Mouse (Mus musculus) spleen, adult 2 months (tissue): ENCODE data around the gene Enpp1.
A peak's percentile ranks its signal among the peaks of the same experiment; 100 is the strongest.

Source experiments
- CTCF ChIP-seq: fragments of 200-500 bp; IDR thresholded peaks from 2 replicates; pipeline ENCODE4 v1.5.1; 2011; ENCODE audit warnings: mild to moderate bottlenecking, inconsistent platforms; ENCODE audit not compliant: insufficient read depth, insufficient read length, insufficient replicate concordance; ENCODE audit errors: extremely low read depth
- POLR2A ChIP-seq: fragments of 200-500 bp; IDR thresholded peaks from 2 replicates; pipeline ENCODE4 v1.6.1; 2011; ENCODE audit warnings: low read depth, low read length, inconsistent platforms

- TF ChIP-seq CTCF: peak; percentile 83; the same call in 1 of the 2 replicates
- TF ChIP-seq POLR2A: no peak
Measured at GRCm38 (mm10) chr10:24625060-24625701, 86.8 kb downstream of the Enpp1 start.
